Mouse (Mus musculus) ES-CJ7 (cell line): Measurements from ENCODE around the gene Nfia.

Source experiments
- DNase-seq: peaks from one replicate; pipeline ENCODE4 v3.0.0; 2011; ENCODE audit warnings: low read depth, low spot score

Gene Nfia

DNA sequence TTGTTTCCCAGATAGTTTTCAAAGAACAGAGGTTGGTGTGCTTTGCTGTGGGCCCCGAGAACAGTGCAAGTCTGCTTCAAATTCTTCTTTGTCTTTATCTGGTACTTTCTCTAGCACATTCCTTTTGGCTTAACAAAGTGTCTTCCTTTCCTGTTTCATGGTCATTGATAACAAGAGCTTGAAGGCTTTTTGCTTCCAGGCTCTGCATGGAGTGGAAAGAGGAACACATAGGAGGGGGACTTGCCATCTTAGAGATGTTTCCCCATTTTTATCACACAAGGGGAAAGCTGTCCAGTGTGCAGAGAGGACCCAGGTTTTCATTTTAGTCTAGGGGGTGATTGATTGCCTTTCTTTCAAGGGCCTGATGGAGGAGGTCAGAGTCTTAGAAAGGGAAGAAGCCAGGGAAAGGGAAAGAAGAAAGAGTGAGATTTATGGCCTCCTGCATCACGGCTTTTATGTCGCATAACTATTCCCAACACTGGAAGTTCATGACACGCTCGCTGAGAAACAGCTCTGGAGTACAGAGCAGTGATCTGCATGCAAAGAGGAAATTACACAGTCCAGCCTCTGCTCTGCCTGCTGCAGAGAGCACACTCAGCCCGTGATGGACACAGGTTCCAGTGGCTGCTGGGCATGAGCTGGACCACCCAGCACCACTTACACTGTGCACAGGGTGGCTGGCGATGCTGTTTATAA lies 67.0 kb downstream of the Nfia start:
- no peak for DNase-seq

DNA sequence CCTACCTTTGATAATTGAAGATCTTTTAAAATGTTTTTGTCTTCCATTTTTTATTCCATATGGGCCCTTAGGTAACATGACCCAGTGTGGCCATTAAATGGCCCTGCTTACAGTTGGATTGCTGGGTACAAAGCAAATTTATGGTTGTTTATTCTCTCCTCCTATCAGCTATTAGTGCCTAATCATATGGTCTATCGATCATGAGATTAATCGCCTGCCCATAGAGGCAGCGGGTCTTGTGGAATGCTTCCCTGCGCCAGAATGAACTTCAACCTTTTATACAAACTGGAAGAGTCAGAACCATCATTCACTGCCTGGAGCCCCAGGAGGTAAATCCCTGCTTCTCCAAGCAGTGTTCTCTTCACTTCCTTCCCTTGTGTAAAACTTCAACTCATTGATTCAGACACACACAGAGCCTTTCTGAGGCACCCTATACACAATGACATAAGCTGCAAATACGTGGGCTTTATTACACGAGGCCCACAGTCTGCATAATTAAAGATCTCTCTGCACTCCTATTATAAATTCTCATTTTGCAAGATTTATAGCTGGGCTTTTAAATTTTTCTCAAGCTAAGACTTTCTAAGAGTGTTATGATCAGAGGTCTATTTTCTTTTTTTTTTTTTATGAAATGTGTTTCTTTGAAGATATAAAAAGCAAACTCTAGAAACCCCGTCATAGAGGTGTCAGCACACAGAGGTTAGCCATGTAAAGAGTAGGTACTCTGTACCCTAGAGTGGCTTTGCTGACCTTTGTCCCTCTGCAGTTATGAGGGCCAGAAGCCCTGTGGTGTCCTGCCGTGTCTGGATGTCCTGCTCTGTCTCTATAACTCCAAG lies 67.9 kb downstream of the Nfia start:
- no peak for DNase-seq

DNA sequence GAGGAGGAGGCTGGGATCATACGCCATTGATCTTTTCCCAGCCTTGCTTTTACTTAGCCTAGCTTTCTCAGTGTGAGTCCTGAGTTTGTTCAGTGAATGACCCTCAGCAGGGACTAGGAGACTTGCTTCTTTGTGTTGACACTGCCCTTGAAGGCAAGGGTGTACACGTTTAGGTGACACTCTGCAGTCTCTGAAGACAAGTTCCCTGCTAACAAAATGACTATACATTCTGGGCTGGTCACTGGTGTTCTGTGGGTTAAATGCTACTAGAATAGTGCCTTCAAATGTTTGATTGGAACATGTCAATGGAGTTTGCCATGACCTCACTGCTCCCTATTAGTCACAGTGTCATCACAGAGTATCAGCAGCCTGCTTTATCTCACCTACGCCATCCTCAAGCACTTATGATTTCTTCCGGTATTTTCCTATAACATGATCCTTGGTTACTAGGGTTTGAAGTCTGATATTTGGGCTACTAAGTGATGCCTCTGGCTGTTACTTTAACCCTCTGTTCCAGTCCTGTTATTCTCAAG lies 68.6 kb downstream of the Nfia start:
- no peak for DNase-seq

DNA sequence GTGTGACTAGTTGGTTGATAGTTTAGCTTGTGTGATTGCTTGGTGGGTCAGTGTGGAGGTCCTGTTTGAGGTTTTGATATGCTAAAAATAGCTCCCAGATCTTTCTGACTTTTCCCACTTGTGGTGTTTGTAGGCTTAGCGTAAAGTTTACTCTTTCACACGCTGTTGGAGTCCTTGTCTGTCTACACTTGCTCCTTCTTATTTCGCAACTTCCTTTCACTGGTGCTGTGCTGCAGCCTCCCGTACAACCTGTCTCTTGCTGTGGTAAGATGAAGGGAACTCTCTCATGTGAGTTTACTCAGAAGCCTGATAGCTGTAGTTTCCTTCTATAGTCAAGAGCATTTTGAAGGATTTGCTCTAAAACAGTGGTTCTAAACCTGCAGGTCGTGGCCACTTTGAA lies 69.2 kb downstream of the Nfia start:
- DNase-seq: no peak

DNA sequence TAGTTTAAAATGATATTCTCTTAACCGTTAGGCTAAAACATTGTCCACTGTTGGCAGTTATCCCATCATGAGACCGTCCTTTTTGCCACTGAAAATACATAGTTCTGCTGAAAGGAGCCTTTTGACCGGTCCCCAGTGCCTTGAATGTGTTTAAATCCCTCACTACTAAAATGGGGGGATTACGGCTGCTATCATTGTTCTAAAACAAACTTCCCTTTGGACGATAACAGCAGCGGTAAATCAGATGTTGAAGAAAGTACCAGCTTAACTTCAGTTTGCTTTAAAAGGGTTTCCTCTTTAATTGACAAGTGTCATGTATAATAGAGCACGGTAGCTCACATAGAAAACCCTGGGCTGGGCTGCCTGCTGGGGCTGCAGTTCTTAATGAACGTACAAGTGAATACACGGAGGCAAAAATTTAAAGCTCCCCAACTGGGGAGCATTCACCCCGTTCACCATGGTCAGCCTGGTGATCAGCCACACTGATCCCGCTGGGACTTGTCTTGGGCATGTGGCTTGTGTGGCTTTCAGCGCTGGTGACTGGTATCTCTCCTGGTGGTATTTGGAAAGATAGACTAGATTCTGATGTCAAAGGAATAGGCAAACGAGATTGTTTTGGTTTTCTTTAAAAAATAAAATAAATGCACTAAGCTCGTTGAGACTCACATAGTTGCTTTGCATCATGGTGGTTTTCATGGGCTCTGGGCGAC lies 71.6 kb downstream of the Nfia start:
- no peak for DNase-seq

DNA sequence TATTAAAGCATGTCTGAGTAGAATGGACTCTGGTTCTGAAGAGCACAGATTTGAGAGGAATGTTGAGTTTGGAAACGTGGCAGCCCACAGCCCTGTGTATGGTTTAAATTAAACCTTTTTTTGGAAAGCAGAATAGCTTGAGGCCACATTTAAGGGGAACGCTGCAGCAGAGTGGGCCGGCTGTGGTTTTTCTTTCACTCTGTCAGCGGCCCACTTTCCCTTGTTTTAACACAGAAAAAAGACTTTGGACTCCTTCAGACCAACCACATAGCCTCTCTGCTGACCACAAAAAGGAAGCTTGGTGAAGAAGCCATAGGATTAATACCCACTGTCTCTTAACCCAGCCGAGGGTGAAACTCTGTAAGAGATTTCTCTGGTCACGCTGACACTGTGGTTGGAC lies 72.4 kb downstream of the Nfia start:
- DNase-seq: no peak

DNA sequence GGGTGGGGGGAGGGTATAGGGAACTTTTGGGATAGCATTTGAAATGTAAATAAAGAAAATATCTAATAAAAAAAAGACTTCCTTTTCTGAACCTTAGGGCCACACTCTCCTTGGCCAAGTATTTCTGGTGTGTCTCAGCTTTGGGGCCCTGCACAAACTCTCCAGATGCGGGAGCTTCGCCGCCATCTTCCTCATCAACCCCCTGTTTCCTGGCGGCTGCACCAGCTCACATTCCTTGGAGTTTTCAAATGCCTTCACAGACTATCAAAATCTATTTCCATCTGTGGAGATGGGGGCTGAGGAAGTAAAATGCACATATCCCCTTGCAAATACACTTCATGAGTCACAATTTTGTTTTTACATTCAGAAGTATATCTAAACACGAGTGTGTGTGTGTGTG lies 75.1 kb downstream of the Nfia start:
- no peak for DNase-seq

DNA sequence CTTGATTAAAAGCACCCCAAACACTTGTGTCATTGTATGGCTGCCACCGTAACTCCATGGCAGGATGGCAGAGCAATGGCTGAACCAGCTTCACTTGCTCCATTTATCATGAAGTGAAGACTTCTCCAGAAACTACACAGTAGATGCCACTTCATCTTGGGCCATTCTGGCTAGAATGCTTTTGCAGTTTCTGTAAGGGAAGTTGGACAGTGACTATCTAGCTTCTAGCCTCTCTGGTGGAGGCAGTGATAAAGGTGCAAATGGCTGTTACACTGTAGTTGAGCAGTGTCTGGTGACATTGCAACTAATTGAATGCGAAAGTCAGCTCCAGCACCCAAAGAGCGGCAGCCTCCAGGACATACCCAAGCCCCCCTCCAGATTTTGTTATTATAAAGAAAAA lies 78.5 kb downstream of the Nfia start:
- no peak for DNase-seq

DNA sequence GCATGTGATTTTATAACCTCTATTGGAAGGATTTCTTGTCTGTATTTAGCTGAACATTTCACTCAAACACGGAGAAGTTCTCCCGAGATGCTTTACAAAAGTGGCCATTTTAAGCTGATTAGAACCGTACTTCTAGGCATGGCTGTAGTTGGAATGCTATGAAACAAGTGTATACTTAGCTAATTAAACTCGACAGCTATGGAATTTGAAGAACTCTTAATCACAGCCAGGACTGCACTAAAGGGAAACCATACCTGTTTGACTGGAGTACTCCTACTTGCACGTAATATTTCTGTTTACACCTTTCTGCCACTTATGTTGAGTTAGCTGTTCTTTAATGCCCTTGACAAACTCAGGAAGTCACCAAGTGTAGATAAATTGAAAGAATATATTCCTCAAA lies 79.2 kb downstream of the Nfia start:
- DNase-seq: no peak

DNA sequence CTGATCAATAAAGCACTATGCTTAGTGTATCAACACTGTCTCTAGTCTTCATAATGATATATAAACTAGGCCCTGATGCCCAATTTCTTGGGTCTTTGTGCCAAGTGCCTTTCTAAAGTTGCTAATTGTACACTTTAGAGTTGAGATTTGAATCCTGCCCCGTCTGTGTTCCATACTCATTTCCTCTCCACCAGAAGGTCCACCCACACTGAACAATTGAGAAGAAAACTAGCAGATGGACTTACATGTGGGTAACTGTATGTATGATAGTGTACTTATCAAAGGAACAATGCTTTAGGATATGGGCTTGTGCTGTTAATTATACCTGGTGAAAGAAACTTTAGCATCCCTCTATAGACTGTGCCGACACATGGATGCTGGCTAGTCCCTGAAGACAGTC lies 80.1 kb downstream of the Nfia start:
- DNase-seq: no peak

DNA sequence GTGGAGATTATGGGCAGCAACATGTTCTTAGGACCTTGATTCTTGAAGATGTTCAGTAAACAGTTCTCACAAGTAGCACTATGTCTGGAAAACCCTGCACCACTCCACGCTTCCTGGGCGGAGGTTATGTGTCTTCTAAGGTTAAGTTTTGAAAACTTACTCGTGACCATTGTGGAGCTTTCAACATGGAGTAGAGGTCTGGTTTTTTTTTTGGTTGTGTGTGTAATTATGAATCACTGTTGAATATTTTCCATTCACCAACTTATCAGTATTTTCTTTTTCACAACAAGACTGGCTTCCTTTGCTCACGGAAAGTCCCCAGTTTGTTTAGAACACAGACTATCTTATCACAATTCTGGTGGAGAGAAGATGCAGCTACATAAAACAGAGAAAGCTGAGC lies 82.2 kb downstream of the Nfia start:
- no peak for DNase-seq

DNA sequence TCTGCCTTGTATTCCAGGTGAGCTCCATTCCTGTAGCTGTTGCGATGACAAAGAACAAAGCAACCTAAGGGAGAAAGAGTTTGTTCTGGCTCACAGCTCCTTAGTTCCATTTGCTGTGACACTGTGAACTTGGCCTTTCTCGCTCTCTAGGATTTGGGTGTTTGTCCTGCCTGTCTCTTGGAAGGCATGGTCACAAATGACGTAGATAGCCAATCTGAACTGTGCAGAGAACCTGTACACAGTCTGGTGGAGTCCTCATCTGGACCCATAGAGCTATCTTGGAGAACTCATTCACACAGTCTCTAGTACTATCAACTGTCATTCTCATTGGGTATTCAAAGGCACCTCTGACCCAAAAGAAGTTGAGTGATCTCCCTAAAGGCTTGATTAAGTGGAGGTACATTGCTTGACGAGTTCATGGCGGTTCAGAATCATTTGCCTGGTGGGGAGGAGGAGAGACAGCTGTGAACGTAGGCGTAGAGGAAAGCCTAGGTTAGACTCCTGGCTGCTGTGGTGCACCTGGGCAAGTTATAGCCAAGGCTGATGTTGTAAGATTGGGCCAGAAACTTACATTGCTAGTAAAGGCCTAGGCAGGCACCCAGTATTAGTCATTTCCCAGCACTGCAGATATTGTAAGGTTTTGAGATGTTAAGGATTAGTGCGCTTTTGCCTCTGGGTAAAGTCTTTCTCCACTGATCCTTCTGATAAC lies 83.3 kb downstream of the Nfia start:
- DNase-seq: no peak

DNA sequence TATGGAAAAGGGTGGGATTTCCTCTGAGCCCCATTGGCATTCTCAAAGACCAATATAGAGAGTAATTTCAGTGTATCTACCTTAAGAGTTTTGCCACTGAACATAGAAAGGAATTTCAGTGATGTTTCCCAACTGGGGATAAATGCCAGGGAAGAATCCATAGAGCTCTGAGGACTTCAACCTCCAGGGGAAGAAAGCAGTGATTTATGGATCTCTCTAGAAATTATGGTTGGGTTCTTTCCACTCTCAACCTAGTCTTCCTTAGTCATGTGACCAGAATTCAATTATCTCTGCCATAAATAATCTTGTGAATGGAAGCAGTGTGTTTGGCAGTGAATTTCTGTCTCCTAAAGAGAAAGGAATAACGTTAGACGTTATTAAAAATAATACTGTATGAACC lies 85.0 kb downstream of the Nfia start:
- no peak for DNase-seq

DNA sequence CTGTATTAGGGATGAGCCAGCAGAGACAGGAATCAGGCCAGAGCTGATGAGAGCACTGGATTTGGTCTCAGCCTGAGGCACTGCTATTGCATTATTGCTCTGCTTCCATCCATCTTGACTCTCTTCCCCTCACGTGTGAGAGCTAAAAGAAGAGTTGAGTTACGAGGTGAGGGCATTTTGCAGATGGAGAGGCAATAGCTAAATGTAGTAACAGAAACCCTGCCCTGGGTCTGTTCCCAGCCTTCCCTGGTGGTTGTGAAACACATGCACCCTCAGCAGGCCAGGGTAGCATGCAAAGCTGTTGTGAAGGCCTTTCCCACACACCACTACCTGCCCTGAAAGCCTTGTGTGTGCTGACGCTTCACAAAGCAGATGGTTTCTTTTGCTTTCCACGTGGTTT lies 86.9 kb downstream of the Nfia start:
- no peak for DNase-seq

DNA sequence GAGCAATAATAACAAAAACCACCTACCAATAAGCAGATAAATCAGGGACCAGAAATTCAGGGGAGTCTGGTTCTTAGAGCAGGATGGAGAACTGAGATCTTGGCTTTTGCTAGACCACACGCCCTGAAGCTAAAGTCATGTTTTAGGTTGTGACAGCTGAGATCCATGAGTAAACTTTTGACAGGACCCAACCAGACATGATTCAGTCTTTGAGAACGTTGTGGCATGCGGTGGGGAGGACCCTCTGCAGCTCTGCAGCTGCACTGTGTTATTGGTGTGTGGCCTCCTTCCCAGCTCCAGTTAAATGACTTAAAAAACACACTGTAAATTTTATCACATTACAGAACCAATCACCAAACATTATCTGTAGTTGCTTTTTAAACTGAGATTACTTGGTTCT lies 87.8 kb downstream of the Nfia start:
- no peak for DNase-seq

DNA sequence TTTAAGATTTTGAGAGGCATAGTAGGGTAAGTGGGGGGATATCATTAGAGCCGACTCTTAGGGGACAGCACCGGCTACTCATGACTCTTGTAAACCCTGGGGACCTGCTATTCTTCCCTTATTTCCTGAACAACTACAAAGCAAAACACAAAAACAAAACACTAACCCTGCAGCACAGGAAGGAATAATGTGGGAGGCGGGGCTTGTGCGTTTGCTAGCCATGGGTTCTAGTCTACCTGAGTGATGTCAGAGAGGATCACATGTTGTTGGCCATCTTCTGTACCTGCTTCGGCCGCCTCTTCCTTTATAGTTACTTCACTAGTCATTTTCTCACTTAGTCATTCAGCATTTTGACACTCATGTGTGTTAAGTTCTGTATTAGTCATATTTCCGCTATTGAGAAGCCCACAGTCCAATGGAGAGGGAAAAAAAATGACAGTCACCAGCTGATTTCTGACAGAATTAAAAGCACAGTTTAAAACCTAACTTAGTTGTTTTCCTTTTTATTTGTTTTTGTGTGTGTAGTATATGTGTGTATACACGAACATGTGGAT lies 88.3 kb downstream of the Nfia start:
- DNase-seq: no peak

DNA sequence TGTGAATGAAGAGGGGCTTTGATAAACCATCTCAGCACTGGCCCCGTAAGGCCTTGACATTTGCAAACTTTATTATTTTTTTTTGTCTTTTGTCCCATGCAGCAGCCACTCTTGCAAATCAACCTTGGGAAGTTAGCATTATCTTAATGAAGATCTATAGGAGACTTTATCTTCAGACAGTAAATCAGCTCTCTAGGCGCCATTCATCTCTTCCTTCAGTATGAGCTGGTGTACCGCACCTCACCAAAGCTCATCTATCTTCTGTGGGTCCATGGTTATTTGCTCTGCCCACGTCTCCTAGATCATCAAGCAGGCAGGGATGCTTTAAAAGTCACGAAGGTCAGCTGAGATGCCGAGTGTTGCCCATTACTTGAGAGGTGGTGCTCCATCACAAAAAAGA lies 89.8 kb downstream of the Nfia start:
- no peak for DNase-seq

DNA sequence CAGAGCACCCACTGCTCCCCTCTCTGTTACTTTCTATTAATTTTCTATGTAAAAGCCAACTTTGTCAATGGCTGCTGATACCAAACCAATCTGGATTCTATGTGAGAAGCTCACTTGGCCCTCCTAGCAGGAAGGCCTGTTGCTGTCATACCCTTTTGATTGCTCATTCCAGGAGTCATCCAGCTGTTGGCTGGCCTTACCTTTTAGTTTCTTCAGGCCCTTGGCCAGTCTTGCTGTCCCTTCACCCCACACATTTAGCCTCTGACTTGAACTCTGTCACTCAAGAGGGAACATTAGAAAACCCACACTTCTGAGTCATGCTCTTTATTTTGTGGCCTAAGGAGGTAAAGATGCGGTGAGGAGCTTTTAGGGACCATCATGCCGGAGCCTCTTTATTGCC lies 91.7 kb downstream of the Nfia start:
- no peak for DNase-seq

DNA sequence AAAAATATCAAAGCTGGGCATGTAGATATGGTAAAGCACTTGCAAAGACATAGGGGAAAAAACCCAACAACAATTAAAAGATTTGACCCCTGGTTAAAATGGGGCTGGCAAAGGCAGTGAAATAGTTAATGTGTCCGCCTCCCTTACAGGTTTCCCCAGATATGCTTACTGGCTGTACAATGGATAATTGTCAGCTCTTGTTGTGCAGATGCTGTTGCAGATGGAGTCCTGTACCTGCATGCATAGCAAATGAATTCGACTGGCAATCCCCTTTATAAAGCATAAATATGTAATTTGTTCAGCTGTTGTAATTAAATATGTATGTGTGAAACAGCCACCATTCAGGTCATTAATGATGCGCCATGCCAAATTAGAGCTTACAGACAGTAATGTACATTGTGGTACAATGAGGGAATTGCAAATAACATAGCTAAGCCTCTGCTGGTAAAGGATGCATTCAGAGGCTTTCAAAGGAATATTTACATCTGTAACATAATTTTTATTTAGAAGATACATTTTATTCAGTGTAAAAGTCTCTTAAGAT lies 92.9 kb downstream of the Nfia start:
- DNase-seq: no peak

DNA sequence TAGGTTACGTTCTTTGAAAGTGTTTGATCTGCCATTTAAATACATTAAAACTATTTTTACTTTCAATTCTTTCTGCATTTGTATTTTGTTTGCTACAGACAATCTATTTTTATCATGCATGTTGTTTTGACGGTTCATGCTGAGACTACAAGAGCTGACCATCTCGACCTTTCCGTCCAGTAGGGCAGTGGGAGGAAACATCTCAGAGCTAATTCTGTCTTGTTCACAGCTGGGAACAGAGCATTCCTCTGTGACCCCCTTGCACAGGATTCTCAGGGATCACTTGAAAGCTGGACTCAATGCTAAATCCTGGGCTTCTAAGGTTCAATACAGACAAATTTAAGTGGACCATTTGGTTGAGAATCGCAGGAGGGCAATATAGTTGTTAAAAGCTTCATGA lies 93.9 kb downstream of the Nfia start:
- no peak for DNase-seq

DNA sequence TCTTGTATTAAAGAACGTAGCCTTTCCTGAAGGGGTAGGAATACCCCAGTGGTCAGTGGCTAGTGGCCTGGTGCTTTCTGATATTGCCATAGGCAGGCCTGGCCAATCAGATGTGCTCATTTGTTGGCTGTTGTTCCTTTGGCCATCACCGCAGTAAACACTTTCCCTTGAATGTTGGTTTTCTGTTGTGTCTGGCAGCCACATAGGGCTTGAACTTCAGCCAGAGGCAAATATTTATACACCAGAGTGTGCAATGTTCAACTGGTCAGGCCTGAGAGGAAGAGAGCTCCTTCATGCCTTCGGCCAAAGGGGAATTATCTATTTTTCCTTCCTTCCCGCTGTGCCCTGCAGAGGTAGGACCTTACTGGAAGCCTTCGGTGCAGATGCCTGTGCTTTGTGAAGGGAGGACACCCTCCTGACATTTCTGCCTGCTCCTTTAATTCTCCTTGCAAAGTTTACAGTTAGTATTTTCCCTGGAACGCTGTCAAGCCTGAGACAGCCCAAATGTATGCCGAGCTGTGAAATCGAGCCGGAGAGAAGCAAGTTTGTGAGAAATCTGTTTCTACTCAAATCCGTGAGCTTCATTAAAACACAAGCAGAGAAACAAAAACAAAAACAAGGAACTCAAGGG lies 95.9 kb downstream of the Nfia start:
- no peak for DNase-seq
